Mouse (Mus musculus): ENCODE data around the gene Gar1.

- TF ChIP-seq CTCF (IDR thresholded peaks at IDR 0.05; ENCODE audit: low read depth) (no peak), EP300 (optimal IDR thresholded peaks at IDR 0.05) (no peak)
Measured at GRCm38 (mm10) chr3:129836051-129836697, 5.0 kb upstream of the Gar1 start.
